Mouse (Mus musculus): ENCODE measurements around the gene Slc25a18.

- TF ChIP-seq POLR2A (IDR thresholded peaks at IDR 0.05; ENCODE audit: low read depth, low read length) = no peak
- no peak for TF ChIP-seq CTCF (IDR thresholded peaks at IDR 0.05; ENCODE audit: borderline replicate concordance, insufficient read depth, low read length)
Observed at GRCm38 (mm10) chr6:120784351-120784750, 11.0 kb downstream of the Slc25a18 start.
